Mouse (Mus musculus) thymus, adult 2 months (tissue): ENCODE measurements around the gene Zc3h12d. TPM values are rescaled to one million over a fixed set of nuclear protein-coding genes. Genes with fewer than 3 reads are reported as not detected.
A peak's percentile ranks its signal among the peaks of the same experiment; 100 is the strongest.

Experiments used
- DNase-seq: peaks from one replicate; pipeline ENCODE4 v3.0.0; 2021
- H3K27ac ChIP-seq: fragments of 200-500 bp; 2 replicates; pipeline ENCODE4 v1.5.1; 2012; ENCODE audit warnings: low read length, control low read depth; ENCODE audit not compliant: control insufficient read depth, insufficient read depth
- H3K27me3 ChIP-seq: fragments of 200-500 bp; 2 replicates; pipeline ENCODE4 v1.6.1; 2012; ENCODE audit warnings: mild to moderate bottlenecking, low read length, moderate library complexity, mixed read lengths; ENCODE audit not compliant: control insufficient read depth, insufficient read depth
- H3K36me3 ChIP-seq: fragments of 200-500 bp; 2 replicates; pipeline ENCODE4 v1.6.1; 2012; ENCODE audit warnings: mild to moderate bottlenecking, low read length, moderate library complexity; ENCODE audit not compliant: control insufficient read depth, insufficient read depth
- H3K4me1 ChIP-seq: fragments of 200-500 bp; replicated peaks from 2 replicates; pipeline ENCODE4 v1.6.1; 2012; ENCODE audit warnings: low read length; ENCODE audit not compliant: control insufficient read depth, insufficient read depth
- H3K4me3 ChIP-seq: fragments of 200-500 bp; 2 replicates; pipeline ENCODE4 v1.5.1; 2012; ENCODE audit warnings: mild to moderate bottlenecking, low read length, control low read depth, moderate library complexity; ENCODE audit not compliant: control insufficient read depth, insufficient read depth
- CTCF ChIP-seq: fragments of 200-500 bp; IDR thresholded peaks from 2 replicates; pipeline ENCODE4 v1.5.1; 2012; ENCODE audit warnings: mild to moderate bottlenecking, control low read depth, low read length, moderate library complexity, borderline replicate concordance; ENCODE audit not compliant: control insufficient read depth, poor library complexity, insufficient read depth; ENCODE audit errors: extremely low read depth
- POLR2A ChIP-seq: fragments of 200-500 bp; IDR thresholded peaks from 2 replicates; pipeline ENCODE4 v1.6.1; 2012; ENCODE audit warnings: mild to moderate bottlenecking, low read length, control low read depth, moderate library complexity; ENCODE audit not compliant: control insufficient read depth, poor library complexity, insufficient read depth; ENCODE audit errors: extremely low read depth
- WGBS: fragments of 180-500 bp; shearing (Covaris S2); methylation state at CpG from one replicate; pipeline ENCODE4 v1.1.7; 2018; 5-methylcytosine and 5-hydroxymethylcytosine counted together
- polyA plus RNA-seq: library from polyadenylated mRNA; depleted of rRNA; stranded (reverse); fragments of >200 nt; gene quantifications from 2 replicates; pipeline ENCODE4 v1.2.3, GENCODE M21; 2012

Zc3h12d gene
- polyA plus RNA-seq, 1 experiment = 5.6 TPM

- Histone ChIP-seq H3K27me3 (no peaks in the 10 kb centered on the region), H3K27ac (no peak overlapping the region), H3K4me3 (no peak overlapping the region), H3K4me1 (no peaks in the 10 kb centered on the region), H3K36me3 (no peaks in the 10 kb centered on the region)
- WGBS = 97% methylated on average over 3 of the region's 3 CpGs
- TF ChIP-seq POLR2A (no peak), CTCF (no peak)
- no peak for DNase-seq
These were observed 49.7 kb downstream of the Zc3h12d start for GRCm38 (mm10) chr10:7881971-7882370.

DNA sequence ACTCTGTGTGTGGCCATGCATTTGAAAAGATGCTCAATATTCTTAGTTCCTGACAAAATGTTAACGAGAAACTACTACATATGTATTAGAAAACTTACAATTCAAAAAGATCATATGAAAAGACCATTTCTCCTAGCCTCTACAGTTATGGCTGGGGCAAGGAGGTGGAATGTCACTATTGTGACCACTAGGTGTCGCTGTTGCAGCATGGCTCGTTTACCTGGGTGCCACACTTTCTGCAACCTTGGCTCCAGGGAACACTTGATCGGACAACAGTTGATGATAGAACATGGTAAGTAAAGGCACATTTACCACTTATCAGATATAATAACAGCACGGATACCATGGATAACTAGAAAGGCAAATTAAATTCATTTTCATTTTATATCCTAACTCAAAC, 51.3 kb downstream of the Zc3h12d start:
- peak; percentile 70 for DNase-seq
- TF ChIP-seq CTCF = peak; percentile 62; the same call in 1 of the 2 replicates
- TF ChIP-seq POLR2A = no peak
- Histone ChIP-seq H3K4me3 (no peak overlapping the region), H3K36me3 (no peaks in the 10 kb centered on the region), H3K4me1 (no peaks in the 10 kb centered on the region), H3K27ac (no peak overlapping the region), H3K27me3 (no peaks in the 10 kb centered on the region)
- WGBS = 16% methylated on average over 5 of the region's 5 CpGs

DNA sequence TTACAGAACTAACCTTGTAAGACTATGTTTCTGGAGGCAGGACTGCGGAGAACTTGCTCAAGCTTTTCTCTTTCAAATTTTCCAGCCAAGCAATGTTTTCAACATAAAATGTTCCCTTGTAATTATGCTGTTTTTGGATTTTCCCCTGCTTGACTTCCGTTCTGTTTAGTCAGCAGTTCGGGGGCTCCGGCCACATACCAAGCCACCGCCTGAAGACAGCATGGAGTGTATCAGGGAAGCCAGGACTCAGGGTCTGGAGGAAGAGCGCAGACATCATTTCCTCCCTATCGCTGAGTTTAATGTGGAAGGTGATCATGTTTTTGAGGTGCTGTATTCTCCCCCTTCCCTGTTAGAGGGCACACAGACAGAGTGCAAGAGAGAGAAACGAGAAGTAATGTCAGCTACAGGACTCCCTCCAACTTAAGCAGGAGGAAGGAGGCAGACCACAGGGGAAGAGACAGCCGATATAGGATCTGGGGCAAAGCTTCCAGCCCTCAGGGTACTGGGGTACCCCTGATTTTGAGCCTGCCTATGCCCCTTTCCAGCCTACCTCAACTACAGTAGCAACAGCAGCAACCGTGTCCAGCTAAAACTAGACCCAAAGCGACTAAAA, 56.1 kb downstream of the Zc3h12d start:
- TF ChIP-seq CTCF (no peak), POLR2A (no peak)
- WGBS = 46% methylated on average over 11 of the region's 11 CpGs

DNA sequence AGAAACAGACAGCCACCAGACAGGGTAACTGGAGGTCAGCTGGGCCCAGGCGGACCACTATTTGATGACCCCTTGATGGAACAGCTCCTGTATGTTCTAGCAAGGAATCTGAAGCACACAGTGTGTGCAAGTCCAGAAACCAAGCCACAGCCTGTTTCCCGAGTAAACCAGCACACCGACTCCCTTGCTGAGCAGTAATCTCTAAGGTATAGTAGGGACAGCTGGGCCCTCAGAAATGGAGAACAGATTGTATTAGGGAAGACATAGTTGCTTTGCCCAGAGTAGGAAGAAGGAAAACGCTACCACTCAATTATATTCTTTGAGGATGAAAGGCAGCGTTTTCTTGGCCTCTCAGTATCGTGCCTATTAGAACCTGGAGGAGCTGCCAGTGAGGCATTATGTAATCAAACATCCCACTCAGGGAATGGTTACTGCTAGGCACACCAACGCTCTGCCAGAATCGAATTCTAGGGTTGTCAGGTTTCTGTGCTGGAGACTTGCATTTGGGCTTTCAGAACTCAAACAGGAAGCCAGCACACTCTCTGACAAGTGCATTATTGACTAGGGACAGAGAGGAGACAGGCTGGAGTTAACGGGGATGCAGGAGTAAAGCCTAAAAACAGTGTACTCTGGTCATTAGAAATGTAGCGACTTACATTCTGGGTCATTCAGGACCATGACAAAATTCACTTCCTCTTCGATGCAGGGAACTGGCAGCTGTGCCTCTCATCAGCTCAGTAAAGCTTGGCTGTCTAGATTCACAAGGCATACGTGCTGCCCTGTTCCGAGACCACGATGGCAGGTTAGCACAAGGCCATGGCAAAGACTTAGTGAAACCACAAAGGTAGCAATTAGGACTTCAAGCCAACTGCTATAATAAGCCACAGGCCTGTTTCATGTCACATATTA, 68.7 kb downstream of the Zc3h12d start:
- Histone ChIP-seq H3K27me3 (no peaks in the 10 kb centered on the region), H3K27ac (no peak overlapping the region), H3K4me1 (no peaks in the 10 kb centered on the region), H3K4me3 (no peak overlapping the region), H3K36me3 (peaks cover 7% of the 10 kb centered on the region; the same call in 1 of the 2 replicates)
- WGBS = 84% methylated on average over 14 of the region's 14 CpGs
- TF ChIP-seq CTCF (no peak), POLR2A (no peak)
- no peak for DNase-seq

More for the DNA sequence above, 56.1 kb downstream of the Zc3h12d start:
- H3K4me1 ChIP-seq = no peaks in the 10 kb centered on the region
- H3K36me3 ChIP-seq = no peaks in the 10 kb centered on the region
- H3K27me3 ChIP-seq = no peaks in the 10 kb centered on the region
- no peak for DNase-seq
- no peak overlapping the region for H3K4me3 ChIP-seq
- H3K27ac ChIP-seq = no peak overlapping the region

GRCm38 (mm10) chr10:7904157-7904556, 71.9 kb downstream of the Zc3h12d start:
- TF ChIP-seq POLR2A (no peak), CTCF (no peak)
- DNase-seq = no peak
- no peak overlapping the region for H3K4me3 ChIP-seq
- no peaks in the 10 kb centered on the region for H3K4me1 ChIP-seq
- peaks cover 34% of the 10 kb centered on the region for H3K36me3 ChIP-seq
- no peaks in the 10 kb centered on the region for H3K27me3 ChIP-seq
- H3K27ac ChIP-seq = no peak overlapping the region
- WGBS = 97% methylated on average over 5 of the region's 5 CpGs

GRCm38 (mm10) chr10:7907151-7907550, 74.9 kb downstream of the Zc3h12d start:
- no peaks in the 10 kb centered on the region for H3K4me1 ChIP-seq
- H3K4me3 ChIP-seq = no peak overlapping the region
- no peak overlapping the region for H3K27ac ChIP-seq
- no peak for DNase-seq
- WGBS = 52% methylated on average over 12 of the region's 12 CpGs
- TF ChIP-seq CTCF (no peak), POLR2A (no peak)
- no peaks in the 10 kb centered on the region for H3K27me3 ChIP-seq
- peaks cover 59% of the 10 kb centered on the region for H3K36me3 ChIP-seq
